Mouse (Mus musculus) forebrain, embryonic 11.5 days (tissue): Measurements from ENCODE around the gene Pax5. TPM values are rescaled to one million over a fixed set of nuclear protein-coding genes. Genes with fewer than 3 reads are reported as not detected.

Experiments used
- ATAC-seq: fragments of 200-750 bp; cut with Nextera tagmentation; replicated peaks from 2 replicates; pipeline ENCODE4 v1.8.0; 2017; ENCODE audit warnings: moderate TSS enrichment; ENCODE audit not compliant: low FRiP score
- DNase-seq: peaks from one replicate; pipeline ENCODE4 v3.0.0-alpha.2; 2017; ENCODE audit warnings: low spot score
- H3K27ac ChIP-seq: fragments of 300-500 bp; sonication (generic); 2 replicates; pipeline ENCODE4 v1.5.1; 2014; ENCODE audit warnings: low read depth, low read length
- H3K27me3 ChIP-seq: fragments of 300-500 bp; sonication (generic); 2 replicates; pipeline ENCODE4 v1.6.1; 2014; ENCODE audit warnings: mild to moderate bottlenecking, low read length, mixed read lengths; ENCODE audit not compliant: control insufficient read depth, insufficient read depth
- H3K36me3 ChIP-seq: fragments of 300-500 bp; sonication (generic); 2 replicates; pipeline ENCODE4 v1.6.1; 2014; ENCODE audit warnings: mild to moderate bottlenecking, low read length, moderate library complexity, mixed read lengths; ENCODE audit not compliant: control insufficient read depth, insufficient read depth
- H3K4me1 ChIP-seq: fragments of 300-500 bp; sonication (generic); replicated peaks from 2 replicates; pipeline ENCODE4 v1.6.1; 2014; ENCODE audit warnings: low read length, mixed read lengths; ENCODE audit not compliant: control insufficient read depth, insufficient read depth
- H3K4me2 ChIP-seq: fragments of 300-500 bp; sonication (generic); 2 replicates; pipeline ENCODE4 v1.6.1; 2014; ENCODE audit warnings: low read depth, mild to moderate bottlenecking, low read length, moderate library complexity, mixed read lengths; ENCODE audit not compliant: severe bottlenecking
- H3K4me3 ChIP-seq: fragments of 300-500 bp; sonication (generic); 2 replicates; pipeline ENCODE4 v1.5.1; 2014; ENCODE audit warnings: low read depth, low read length
- H3K9ac ChIP-seq: fragments of 300-500 bp; sonication (generic); 2 replicates; pipeline ENCODE4 v1.6.1; 2014; ENCODE audit warnings: low read length
- H3K9me3 ChIP-seq: fragments of 300-500 bp; sonication (generic); 2 replicates; pipeline ENCODE4 v1.6.1; 2016; ENCODE audit warnings: low read length, mixed read lengths; ENCODE audit not compliant: control insufficient read depth
- WGBS: fragments of 180-500 bp; shearing (Covaris S2); extraction: QIAGEN DNeasy Blood & Tissue Kit; methylation state at CpG from one replicate; pipeline ENCODE4 v1.1.7; 2014; 5-methylcytosine and 5-hydroxymethylcytosine counted together
- polyA plus RNA-seq: library from polyadenylated mRNA; unstranded; fragments of >200 nt; fragmentation: Nextera tagmentation; extraction: Ambion mirVana; gene quantifications from 2 replicates; pipeline ENCODE4 v1.2.1, GENCODE M21; 2014

Gene Pax5
- polyA plus RNA-seq, 1 experiment from 2014 or later, result 0.11 TPM

- 0 out of 2 replicates have a peak, but pooled peaks cover 2% of the 10 kb centered on the region for H3K4me1 ChIP-seq
- WGBS, result 80% methylated on average over 5 of the region's 5 CpGs
- H3K9me3 ChIP-seq, result no peaks in the 10 kb centered on the region
- H3K9ac ChIP-seq, result no peak overlapping the region
- DNase-seq, result no peak
- H3K4me2 ChIP-seq, result no peak overlapping the region
- no peak overlapping the region for H3K4me3 ChIP-seq
- H3K27me3 ChIP-seq, result no peaks in the 10 kb centered on the region
- no peak for ATAC-seq
- H3K36me3 ChIP-seq, result no peaks in the 10 kb centered on the region
- H3K27ac ChIP-seq, result no peak overlapping the region
Measured at GRCm38 (mm10) chr4:44498156-44498555, 212.1 kb downstream of the Pax5 start.

GRCm38 (mm10) chr4:44495836-44496235, 214.5 kb downstream of the Pax5 start:
- Histone ChIP-seq H3K4me1 (no peaks in the 10 kb centered on the region), H3K4me3 (no peak overlapping the region), H3K36me3 (no peaks in the 10 kb centered on the region), H3K4me2 (no peak overlapping the region), H3K9ac (no peak overlapping the region), H3K27me3 (no peaks in the 10 kb centered on the region), H3K9me3 (no peaks in the 10 kb centered on the region), H3K27ac (no peak overlapping the region)
- no peak for ATAC-seq
- DNase-seq, result no peak
- WGBS, result 88% methylated on average over 2 of the region's 2 CpGs

GRCm38 (mm10) chr4:44493756-44494155, 216.5 kb downstream of the Pax5 start:
- Histone ChIP-seq H3K36me3 (no peaks in the 10 kb centered on the region), H3K4me2 (no peak overlapping the region), H3K4me3 (no peak overlapping the region), H3K4me1 (no peaks in the 10 kb centered on the region), H3K9ac (no peak overlapping the region), H3K27me3 (no peaks in the 10 kb centered on the region), H3K9me3 (no peaks in the 10 kb centered on the region), H3K27ac (no peak overlapping the region)
- DNase-seq, result no peak
- whole genome bisulfite sequencing, result 81% methylated on average over 6 of the region's 6 CpGs
- no peak for ATAC-seq

- Histone ChIP-seq H3K9ac (no peak overlapping the region), H3K36me3 (no peaks in the 10 kb centered on the region), H3K4me1 (no peaks in the 10 kb centered on the region), H3K4me3 (no peak overlapping the region), H3K27me3 (no peaks in the 10 kb centered on the region), H3K27ac (no peak overlapping the region), H3K4me2 (no peak overlapping the region), H3K9me3 (no peaks in the 10 kb centered on the region)
- ATAC-seq (no peak), DNase-seq (no peak)
- 81% methylated on average over 6 of the region's 6 CpGs for WGBS
Measured at GRCm38 (mm10) chr4:44490872-44491271, 219.4 kb downstream of the Pax5 start.

GRCm38 (mm10) chr4:44488702-44489101, 221.6 kb downstream of the Pax5 start:
- DNase-seq, result no peak
- Histone ChIP-seq H3K4me3 (no peak overlapping the region), H3K27me3 (no peaks in the 10 kb centered on the region), H3K4me2 (no peak overlapping the region), H3K27ac (no peak overlapping the region), H3K4me1 (no peaks in the 10 kb centered on the region), H3K36me3 (no peaks in the 10 kb centered on the region), H3K9me3 (no peaks in the 10 kb centered on the region), H3K9ac (no peak overlapping the region)
- 77% methylated on average over 8 of the region's 8 CpGs for WGBS
- ATAC-seq, result no peak

- Histone ChIP-seq H3K4me1 (no peaks in the 10 kb centered on the region), H3K36me3 (no peaks in the 10 kb centered on the region), H3K9me3 (no peaks in the 10 kb centered on the region), H3K27ac (no peak overlapping the region), H3K9ac (no peak overlapping the region), H3K27me3 (no peaks in the 10 kb centered on the region), H3K4me3 (no peak overlapping the region), H3K4me2 (no peak overlapping the region)
- no peak for DNase-seq
- 82% methylated on average over 8 of the region's 8 CpGs for WGBS
- no peak for ATAC-seq
Measured at GRCm38 (mm10) chr4:44488219-44488618, 222.1 kb downstream of the Pax5 start.

- ATAC-seq (no peak), DNase-seq (no peak)
- H3K36me3 ChIP-seq, result no peaks in the 10 kb centered on the region
- no peaks in the 10 kb centered on the region for H3K4me1 ChIP-seq
- no peaks in the 10 kb centered on the region for H3K27me3 ChIP-seq
- no peak overlapping the region for H3K4me3 ChIP-seq
- no peaks in the 10 kb centered on the region; the same call in 1 of the 2 replicates for H3K9me3 ChIP-seq
- no peak overlapping the region for H3K4me2 ChIP-seq
- H3K27ac ChIP-seq, result no peak overlapping the region
- 84% methylated on average over 9 of the region's 9 CpGs for WGBS
- H3K9ac ChIP-seq, result no peak overlapping the region
Measured at GRCm38 (mm10) chr4:44482851-44483250, 227.4 kb downstream of the Pax5 start.

- H3K27me3 ChIP-seq, result no peaks in the 10 kb centered on the region
- no peak for ATAC-seq
- H3K9ac ChIP-seq, result no peak overlapping the region
- no peaks in the 10 kb centered on the region for H3K4me1 ChIP-seq
- 90% methylated on average over 1 of the region's 1 CpGs for WGBS
- no peak overlapping the region for H3K4me2 ChIP-seq
- no peak overlapping the region for H3K27ac ChIP-seq
- no peaks in the 10 kb centered on the region for H3K36me3 ChIP-seq
- no peak overlapping the region for H3K4me3 ChIP-seq
- no peak for DNase-seq
- no peaks in the 10 kb centered on the region; the same call in 1 of the 2 replicates for H3K9me3 ChIP-seq
Measured at GRCm38 (mm10) chr4:44479755-44480154, 230.5 kb downstream of the Pax5 start.
